Comparison of ENCODE assay signal across 11 mouse cellular contexts in genomic region chrX:42399343-42399742, GRCm38 (mm10).
DNase-seq lines count a peak whose midpoint lies in the region; ATAC-seq and TF ChIP-seq lines count a peak whose summit lies in the region.
"Had no signal": no experiment of that assay in that cellular context is flagged by ENCODE, and none has a peak within 500 bp of the region (broad histone marks: within the 10 kb centered on the region; RNA-seq: fewer than 3 reads in every experiment).

No protein-coding gene starts in this region.

- no peaks in the 10 kb centered on the region for H3K4me1 ChIP-seq in intestine, postnatal 0 days (replicated peaks; ENCODE audit: control insufficient read depth, insufficient read depth, low read length)
- H3K4me1 ChIP-seq in intestine, embryonic 15.5 days (replicated peaks) = no peaks in the 10 kb centered on the region
- no peaks in the 10 kb centered on the region for H3K4me1 ChIP-seq in forebrain, embryonic 11.5 days (replicated peaks; ENCODE audit: control insufficient read depth, insufficient read depth, low read length)
- H3K4me1 ChIP-seq in forebrain, embryonic 14.5 days (ENCODE audit: control insufficient read depth, insufficient read depth, low read length) = no peaks in the 10 kb centered on the region

- H3K4me3 ChIP-seq in intestine, postnatal 0 days (ENCODE audit: low read depth, low read length) = no peak overlapping the region
- no peak overlapping the region for H3K4me3 ChIP-seq in intestine, embryonic 15.5 days (replicated peaks)
- no peak overlapping the region for H3K4me3 ChIP-seq in forebrain, embryonic 11.5 days (ENCODE audit: low read depth, low read length)
- H3K4me3 ChIP-seq in forebrain, embryonic 14.5 days (ENCODE audit: low read depth, low read length) = no peak overlapping the region

- TF ChIP-seq CTCF in intestine, postnatal 0 days (IDR thresholded peaks at IDR 0.05; ENCODE audit: low read depth) = peak; percentile 23; the same call in 1 of the 2 replicates

- ATAC-seq in intestine, postnatal 0 days = no peak
- no peak for ATAC-seq in intestine, embryonic 15.5 days
- ATAC-seq in megakaryocyte progenitor cell, adult 5-6 weeks (replicated peaks; ENCODE audit: poor library complexity) = peak; percentile 82
- no peak for ATAC-seq in forebrain, embryonic 11.5 days (replicated peaks; ENCODE audit: low FRiP score)
- ATAC-seq in forebrain, embryonic 14.5 days = no peak

- no peaks in the 10 kb centered on the region for H3K27me3 ChIP-seq in intestine, postnatal 0 days (replicated peaks; ENCODE audit: control insufficient read depth, insufficient read depth, low read length)
- H3K27me3 ChIP-seq in intestine, embryonic 15.5 days (replicated peaks) = no peaks in the 10 kb centered on the region
- no peaks in the 10 kb centered on the region for H3K27me3 ChIP-seq in forebrain, embryonic 11.5 days (ENCODE audit: control insufficient read depth, insufficient read depth, low read length)
- H3K27me3 ChIP-seq in forebrain, embryonic 14.5 days (replicated peaks; ENCODE audit: control insufficient read depth, insufficient read depth, low read length) = no peaks in the 10 kb centered on the region

- H3K9ac ChIP-seq in intestine, postnatal 0 days (ENCODE audit: low read depth, low read length) = no peak overlapping the region
- no peak overlapping the region for H3K9ac ChIP-seq in intestine, embryonic 15.5 days
- no peak overlapping the region for H3K9ac ChIP-seq in forebrain, embryonic 11.5 days (ENCODE audit: low read length)
- H3K9ac ChIP-seq in forebrain, embryonic 14.5 days (ENCODE audit: low read length) = no peak overlapping the region

- H3K36me3 ChIP-seq in intestine, postnatal 0 days (ENCODE audit: control insufficient read depth, insufficient read depth) = no peaks in the 10 kb centered on the region
- H3K36me3 ChIP-seq in intestine, embryonic 15.5 days = no peaks in the 10 kb centered on the region
- no peaks in the 10 kb centered on the region for H3K36me3 ChIP-seq in forebrain, embryonic 11.5 days (ENCODE audit: control insufficient read depth, insufficient read depth, low read length)
- H3K36me3 ChIP-seq in forebrain, embryonic 14.5 days (ENCODE audit: control insufficient read depth, insufficient read depth, low read length) = no peaks in the 10 kb centered on the region
- H3K36me3 ChIP-seq: G1E had no signal

- no peak overlapping the region for H3K4me2 ChIP-seq in intestine, postnatal 0 days (replicated peaks; ENCODE audit: low read depth)
- no peak overlapping the region for H3K4me2 ChIP-seq in intestine, embryonic 15.5 days (replicated peaks)
- H3K4me2 ChIP-seq in forebrain, embryonic 11.5 days (ENCODE audit: low read depth, low read length, severe bottlenecking) = no peak overlapping the region
- no peak overlapping the region for H3K4me2 ChIP-seq in forebrain, embryonic 14.5 days (ENCODE audit: low read length)

- no peak overlapping the region for H3K27ac ChIP-seq in intestine, postnatal 0 days (ENCODE audit: low read depth, low read length)
- no peak overlapping the region for H3K27ac ChIP-seq in intestine, embryonic 15.5 days
- no peak overlapping the region for H3K27ac ChIP-seq in forebrain, embryonic 11.5 days (ENCODE audit: low read depth, low read length)
- no peak overlapping the region for H3K27ac ChIP-seq in forebrain, embryonic 14.5 days (ENCODE audit: low read depth, low read length)

- peak; percentile 6 to 9 for DNase-seq in spleen, postnatal 36 days (ENCODE audit: low spot score in 2 of 2)
- no peak for DNase-seq in spleen, adult 12 weeks (ENCODE audit: low spot score)
- no peak for DNase-seq in forebrain, embryonic 11.5 days (ENCODE audit: low spot score)
- no peak for DNase-seq in neural tube, embryonic 10.5 days (ENCODE audit: extremely low spot score, low spot score)
- no peak for DNase-seq in forebrain, embryonic 14.5 days (ENCODE audit: low spot score)
- DNase-seq: layer of hippocampus, adult 9-11 months; spleen, adult 18-20 months had no signal

- no peaks in the 10 kb centered on the region for H3K9me3 ChIP-seq in intestine, postnatal 0 days (ENCODE audit: control insufficient read depth)
- H3K9me3 ChIP-seq in intestine, embryonic 15.5 days = no peaks in the 10 kb centered on the region
- H3K9me3 ChIP-seq in forebrain, embryonic 11.5 days (ENCODE audit: control insufficient read depth, low read length) = no peaks in the 10 kb centered on the region
- H3K9me3 ChIP-seq in forebrain, embryonic 14.5 days (replicated peaks; ENCODE audit: control insufficient read depth, low read length) = no peaks in the 10 kb centered on the region
- H3K9me3 ChIP-seq: G1E had no signal

Comparison
In these comparisons a context has a peak if more than half of its experiments do, and no peak if none do; other contexts are left out.
1. DNase-seq: peak in spleen, postnatal 36 days (2 of 2); none in spleen, adult 12 weeks (single experiment), forebrain, embryonic 11.5 days (single experiment), neural tube, embryonic 10.5 days (single experiment) and forebrain, embryonic 14.5 days (single experiment).